ENCODE assay signal across 27 mouse cellular contexts in genomic region chr2:33335789-33336188, GRCm38 (mm10). TPM values are rescaled to one million over a fixed set of nuclear protein-coding genes. Genes with fewer than 3 reads are reported as not detected.
DNase-seq lines count a peak whose midpoint lies in the region; ATAC-seq and TF ChIP-seq lines count a peak whose summit lies in the region.
"Had no signal": no experiment of that assay in that cellular context is flagged by ENCODE, and none has a peak within 500 bp of the region (broad histone marks: within the 10 kb centered on the region; RNA-seq: fewer than 3 reads in every experiment).

No protein-coding gene starts in this region.

- H3K4me2 ChIP-seq in forebrain, embryonic 14.5 days (ENCODE audit: low read length): no peak overlapping the region
- no peak overlapping the region for H3K4me2 ChIP-seq in forebrain, embryonic 13.5 days
- no peak overlapping the region for H3K4me2 ChIP-seq in forebrain, postnatal 0 days (ENCODE audit: low read depth)
- H3K4me2 ChIP-seq: embryonic facial prominence, embryonic 13.5 days; heart, embryonic 13.5 days; hindbrain, embryonic 14.5 days; intestine, embryonic 15.5 days had no signal

- ATAC-seq in forebrain, embryonic 14.5 days: no peak
- no peak for ATAC-seq in forebrain, embryonic 13.5 days
- ATAC-seq in forebrain, postnatal 0 days: peak; percentile 91
- ATAC-seq: CD4-positive, CD25-positive, alpha-beta regulatory T cell, adult 4 months; intestine, embryonic 15.5 days had no signal

- H3K27ac ChIP-seq in forebrain, embryonic 14.5 days (ENCODE audit: low read depth, low read length): no peak overlapping the region
- no peak overlapping the region for H3K27ac ChIP-seq in forebrain, embryonic 13.5 days
- H3K27ac ChIP-seq in forebrain, postnatal 0 days (ENCODE audit: low read depth, low read length): no peak overlapping the region
- no peak overlapping the region for H3K27ac ChIP-seq in forebrain, embryonic 10.5 days
- H3K27ac ChIP-seq: embryonic facial prominence, embryonic 10.5 days; embryonic facial prominence, embryonic 13.5 days; heart, adult 2 months; heart, embryonic 10.5 days; heart, embryonic 13.5 days; hindbrain, embryonic 14.5 days; intestine, embryonic 15.5 days had no signal

- H3K4me3 ChIP-seq in forebrain, embryonic 14.5 days (ENCODE audit: low read depth, low read length): no peak overlapping the region
- no peak overlapping the region for H3K4me3 ChIP-seq in forebrain, embryonic 13.5 days
- H3K4me3 ChIP-seq in forebrain, postnatal 0 days (ENCODE audit: low read depth, low read length): no peak overlapping the region
- no peak overlapping the region for H3K4me3 ChIP-seq in forebrain, embryonic 10.5 days
- H3K4me3 ChIP-seq: embryonic facial prominence, embryonic 10.5 days; embryonic facial prominence, embryonic 13.5 days; erythroblast, embryonic 14.5 days; heart, adult 2 months; heart, embryonic 10.5 days; heart, embryonic 13.5 days; intestine, embryonic 15.5 days had no signal

- H3K27me3 ChIP-seq in forebrain, embryonic 14.5 days (replicated peaks; ENCODE audit: control insufficient read depth, insufficient read depth, low read length): no peaks in the 10 kb centered on the region
- H3K27me3 ChIP-seq in forebrain, embryonic 13.5 days: no peaks in the 10 kb centered on the region
- H3K27me3 ChIP-seq in forebrain, postnatal 0 days (ENCODE audit: insufficient read depth, low read length): no peaks in the 10 kb centered on the region
- no peaks in the 10 kb centered on the region for H3K27me3 ChIP-seq in forebrain, embryonic 10.5 days (ENCODE audit: poor library complexity, severe bottlenecking)
- H3K27me3 ChIP-seq: embryonic facial prominence, embryonic 13.5 days; heart, embryonic 13.5 days; intestine, embryonic 15.5 days had no signal

- no peak for TF ChIP-seq CTCF in forebrain, postnatal 0 days (IDR thresholded peaks at IDR 0.05; ENCODE audit: low read depth)

- H3K9ac ChIP-seq in forebrain, embryonic 14.5 days (ENCODE audit: low read length): no peak overlapping the region
- no peak overlapping the region for H3K9ac ChIP-seq in forebrain, embryonic 13.5 days
- no peak overlapping the region for H3K9ac ChIP-seq in forebrain, postnatal 0 days
- H3K9ac ChIP-seq: embryonic facial prominence, embryonic 13.5 days; heart, embryonic 13.5 days; hindbrain, embryonic 14.5 days; intestine, embryonic 15.5 days had no signal

- no peaks in the 10 kb centered on the region for H3K4me1 ChIP-seq in forebrain, embryonic 14.5 days (ENCODE audit: control insufficient read depth, insufficient read depth, low read length)
- no peaks in the 10 kb centered on the region for H3K4me1 ChIP-seq in forebrain, embryonic 13.5 days
- no peaks in the 10 kb centered on the region for H3K4me1 ChIP-seq in forebrain, postnatal 0 days (ENCODE audit: insufficient read depth)
- H3K4me1 ChIP-seq in forebrain, embryonic 10.5 days: no peaks in the 10 kb centered on the region
- H3K4me1 ChIP-seq: embryonic facial prominence, embryonic 13.5 days; heart, embryonic 10.5 days; heart, embryonic 13.5 days; intestine, embryonic 15.5 days had no signal

- peak; percentile 33 for DNase-seq in forebrain, embryonic 14.5 days (ENCODE audit: low spot score)
- peak; percentile 57 for DNase-seq in forebrain, postnatal 0 days
- no peak for DNase-seq in forebrain, embryonic 10.5 days (ENCODE audit: extremely low spot score, low spot score)
- DNase-seq in left cerebral cortex, postnatal 4 days: peak; percentile 74
- no peak for DNase-seq in left cerebral cortex, postnatal 36 days (ENCODE audit: low spot score in 2 of 2)
- DNase-seq: adrenal gland, adult 2 months; adrenal gland, postnatal 25 days; cerebellum, adult 2 months; cerebellum, adult 9-11 months; cerebellum, postnatal 36 days; embryo, embryonic 11 days; gastrocnemius, postnatal 10 days; gastrocnemius, postnatal 36 days; heart, adult 2 months; heart, postnatal 14 days; heart, postnatal 4 days; kidney, adult 11 months; kidney, adult 8-10 months had no signal

- no peaks in the 10 kb centered on the region for H3K9me3 ChIP-seq in forebrain, embryonic 14.5 days (replicated peaks; ENCODE audit: control insufficient read depth, low read length)
- H3K9me3 ChIP-seq in forebrain, embryonic 13.5 days (replicated peaks): 0 out of 2 replicates have a peak, but pooled peaks cover 5% of the 10 kb centered on the region
- H3K9me3 ChIP-seq in forebrain, postnatal 0 days (ENCODE audit: low read length): no peaks in the 10 kb centered on the region
- H3K9me3 ChIP-seq in forebrain, embryonic 10.5 days: peaks cover 6% of the 10 kb centered on the region; the same call in 1 of the 2 replicates
- H3K9me3 ChIP-seq: embryonic facial prominence, embryonic 10.5 days; embryonic facial prominence, embryonic 13.5 days; heart, embryonic 10.5 days; intestine, embryonic 15.5 days had no signal

- intact Hi-C loops in left cerebral cortex, postnatal 4 days (cut with DNase I): no loop called here
- intact Hi-C loops in left cerebral cortex, postnatal 36 days (cut with DNase I): no loop called here

- peaks cover 47% of the 10 kb centered on the region for H3K36me3 ChIP-seq in forebrain, embryonic 14.5 days (ENCODE audit: control insufficient read depth, insufficient read depth, low read length)
- H3K36me3 ChIP-seq in forebrain, embryonic 13.5 days (ENCODE audit: poor library complexity, severe bottlenecking): peaks cover 65% of the 10 kb centered on the region
- peaks cover 39% of the 10 kb centered on the region for H3K36me3 ChIP-seq in forebrain, postnatal 0 days (ENCODE audit: insufficient read depth)
- H3K36me3 ChIP-seq in forebrain, embryonic 10.5 days (replicated peaks): peaks cover 20% of the 10 kb centered on the region

RNA-seq across cellular contexts. Expression of gene Ralgps1, which starts 35.5 kb away (rescaled TPM):
- 32.6 and 40.2 TPM in 2 replicates for polyA plus RNA-seq in forebrain, embryonic 14.5 days (2014; fragmentation: Nextera tagmentation; extraction: Ambion mirVana)
- 27.2 and 31.1 TPM in 2 replicates for polyA plus RNA-seq in forebrain, embryonic 13.5 days (2015; fragmentation: Nextera tagmentation; extraction: Ambion mirVana)
- 55.0 and 66.9 TPM in 2 replicates for total RNA-seq in forebrain, postnatal 0 days (2014; rRNA removed)
- polyA plus RNA-seq in forebrain, postnatal 0 days (2015; fragmentation: Nextera tagmentation; extraction: Ambion mirVana): 16.6 and 24.6 TPM in 2 replicates
- 6.2 and 6.9 TPM in 2 replicates for polyA plus RNA-seq in forebrain, embryonic 10.5 days (2016; fragmentation: Nextera tagmentation; extraction: Ambion mirVana)
- total RNA-seq in left cerebral cortex, postnatal 4 days (2021): 100 to 1,000 TPM; 117 to 123 TPM
- total RNA-seq in left cerebral cortex, postnatal 36 days (2021): 10 to 100 TPM; 51.5 to 71.2 TPM
- polyA plus RNA-seq: erythroblast, embryonic 14.5 days had no signal

Comparison
In these comparisons a context has a peak if more than half of its experiments do, and no peak if none do; other contexts are left out.
1. DNase-seq: peak in forebrain, embryonic 14.5 days (single experiment), forebrain, postnatal 0 days (single experiment) and left cerebral cortex, postnatal 4 days (single experiment); none in forebrain, embryonic 10.5 days (single experiment) and left cerebral cortex, postnatal 36 days (0 of 2).